Mouse (Mus musculus): ENCODE measurements at regions not wholly inside any gene's neighbourhood (a gene's known extent, or its start where the extent isn't known, plus 50 kb on each side); places are given as distances from the start of the nearest gene placed in this dataset.

DNA sequence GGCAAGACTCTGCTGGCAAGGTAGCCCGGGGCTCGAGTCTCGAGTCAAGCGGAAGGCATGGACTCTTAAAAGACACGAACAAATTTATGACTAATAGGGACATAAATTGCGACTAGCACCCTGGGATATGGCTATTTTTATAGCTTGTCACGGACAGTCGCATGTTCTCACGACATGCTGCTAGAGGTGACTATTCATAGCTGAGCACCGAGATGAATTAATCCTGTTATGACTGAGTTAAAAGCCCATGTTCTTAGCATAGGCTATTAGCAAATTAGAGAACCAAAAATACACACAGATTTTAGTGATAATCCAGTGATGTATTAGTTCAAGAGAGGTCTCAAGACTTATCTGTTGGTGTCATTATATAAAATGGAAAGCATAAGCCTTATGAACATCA, 539.2 kb downstream of the Gm19410 start:
- DNase-seq, result no peak

GRCm38 (mm10) chr8:36306336-36306735, 540.7 kb downstream of the Gm19410 start:
- DNase-seq, result no peak

- no peak for DNase-seq
These were observed 541.9 kb downstream of the Gm19410 start for GRCm38 (mm10) chr8:36307496-36307895.

DNA sequence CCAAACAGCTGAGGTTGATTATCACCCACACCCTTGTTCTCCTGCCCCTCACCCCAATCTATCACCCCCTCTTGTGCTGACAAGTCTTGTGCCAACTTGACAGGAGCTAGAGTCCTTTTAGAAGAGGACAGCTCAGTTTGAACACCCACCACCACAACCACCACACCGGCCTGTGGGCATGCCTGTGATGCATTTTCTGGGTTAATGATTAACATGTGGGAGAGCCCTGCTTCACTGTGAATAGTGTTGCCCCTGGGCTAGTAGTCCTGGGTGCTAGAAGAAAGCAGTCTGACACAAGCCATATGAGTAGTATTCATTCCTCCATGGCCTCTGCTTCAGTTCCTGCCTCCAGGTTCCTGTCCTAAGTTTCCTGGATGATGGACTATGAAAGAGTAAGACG, 542.5 kb downstream of the Gm19410 start:
- DNase-seq, result no peak

- DNase-seq, result no peak
These were observed 543.7 kb downstream of the Gm19410 start for GRCm38 (mm10) chr8:36309326-36309725.

- no peak for DNase-seq
These were observed 544.4 kb downstream of the Gm19410 start for GRCm38 (mm10) chr8:36309952-36310351.

DNA sequence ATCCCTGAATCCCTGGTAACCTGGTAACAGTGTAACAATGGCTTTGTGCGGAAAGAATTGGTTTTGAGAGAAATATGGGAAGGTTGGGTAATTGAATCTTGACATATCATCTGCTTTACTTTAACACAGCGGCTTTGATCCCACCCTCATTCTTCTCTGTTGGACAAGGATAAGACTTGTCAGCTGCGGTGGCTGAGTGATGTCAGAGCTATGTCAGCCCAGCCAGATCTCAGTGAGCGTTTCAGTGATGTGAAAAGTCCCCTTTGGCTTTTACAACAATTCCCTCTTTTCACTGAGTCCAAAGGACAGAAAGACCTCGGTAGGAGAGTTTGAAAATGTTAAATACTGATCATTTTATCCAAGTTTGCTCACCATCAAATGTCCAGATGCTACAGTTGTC, 546.1 kb downstream of the Gm19410 start:
- DNase-seq, result no peak

- DNase-seq, result no peak
These were observed 547.4 kb downstream of the Gm19410 start for GRCm38 (mm10) chr8:36312963-36313362.

DNA sequence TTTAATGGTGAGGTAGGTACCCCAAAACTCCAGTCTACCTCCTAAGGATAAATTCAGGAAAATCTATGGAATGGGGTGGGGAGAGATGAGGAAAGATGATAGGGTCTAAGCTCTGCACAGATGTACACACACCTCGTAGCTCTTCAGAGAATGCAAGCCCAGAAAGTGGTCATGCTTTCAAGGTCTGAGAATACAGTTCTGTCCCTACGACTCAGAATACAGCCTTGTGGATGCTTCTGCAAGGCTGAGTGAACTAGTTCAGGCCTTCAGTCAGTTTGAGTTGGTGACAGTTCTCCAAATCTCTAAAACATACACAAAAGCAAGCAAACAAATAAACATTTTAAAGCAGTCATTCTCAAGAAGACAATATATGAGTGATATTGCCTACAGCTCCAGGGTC, 552.8 kb downstream of the Gm19410 start:
- DNase-seq, result no peak

DNA sequence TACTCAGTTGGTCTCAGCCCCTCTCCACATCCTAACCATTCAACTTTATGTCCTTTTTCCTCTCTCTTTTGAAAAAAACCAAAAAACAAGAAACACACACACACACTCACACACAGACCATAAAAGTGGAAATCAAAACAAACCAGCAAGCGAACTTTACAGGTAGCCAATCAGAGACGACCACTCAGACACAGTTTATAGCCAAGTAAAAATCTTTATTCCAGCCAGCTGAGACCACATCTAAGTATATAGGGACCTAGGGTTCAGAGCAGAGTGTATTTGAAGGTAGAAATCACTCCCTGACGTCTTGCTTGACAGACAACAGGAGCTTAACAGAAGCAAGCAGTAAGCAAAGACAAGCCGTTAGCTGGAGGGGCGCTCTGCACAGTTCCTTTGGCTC, 553.3 kb downstream of the Gm19410 start:
- no peak for DNase-seq

DNA sequence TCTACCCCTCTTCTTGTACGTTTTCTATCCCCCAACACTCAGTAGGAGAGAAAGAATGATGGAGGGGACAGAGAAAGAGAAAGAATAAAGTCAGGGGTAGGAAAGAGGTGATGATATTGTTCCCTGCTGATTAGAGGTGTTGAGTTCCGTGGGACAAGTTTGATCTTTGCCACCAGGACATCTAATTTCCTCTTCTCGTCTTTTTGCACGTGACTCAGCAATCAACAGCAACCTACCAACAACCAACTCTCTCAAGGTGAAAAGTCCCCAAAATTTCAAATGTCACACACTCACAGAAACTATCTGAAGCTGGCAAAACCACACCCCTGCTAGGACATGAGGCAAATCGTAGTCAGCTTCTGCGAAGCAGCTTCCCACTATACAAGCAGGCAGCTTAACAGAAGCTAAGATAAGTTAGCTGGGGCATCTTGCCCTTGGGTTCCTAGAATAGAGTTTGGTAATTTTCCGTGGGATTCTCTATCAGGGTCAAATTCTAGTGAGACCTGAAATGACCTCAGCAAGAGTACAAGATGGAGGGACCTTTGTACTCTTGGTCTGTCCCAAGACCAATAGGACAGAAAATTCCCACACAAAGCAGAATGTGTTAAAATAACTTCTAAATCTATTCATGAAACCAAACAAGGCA, 553.8 kb downstream of the Gm19410 start:
- DNase-seq, result no peak

DNA sequence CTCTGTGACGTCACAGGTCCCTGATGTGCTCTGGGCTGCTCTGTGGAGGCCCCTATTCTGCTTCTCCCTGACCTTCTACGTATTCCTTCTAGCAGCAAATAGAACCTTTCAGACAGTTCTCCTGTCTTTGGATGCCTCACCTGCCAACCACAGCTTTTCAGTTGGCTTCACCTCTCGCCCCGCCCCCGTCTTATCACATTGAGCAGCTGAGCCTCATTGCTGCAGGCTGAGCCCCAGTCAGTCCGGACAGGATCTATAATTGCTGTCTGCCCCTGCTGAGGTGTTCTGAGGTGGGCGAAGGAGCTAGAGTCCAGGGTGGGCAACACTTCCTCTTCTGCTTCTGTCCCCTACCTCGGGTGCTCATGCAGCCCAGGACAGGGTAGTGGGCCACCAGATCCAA, 556.5 kb downstream of the Gm19410 start:
- no peak for DNase-seq

DNA sequence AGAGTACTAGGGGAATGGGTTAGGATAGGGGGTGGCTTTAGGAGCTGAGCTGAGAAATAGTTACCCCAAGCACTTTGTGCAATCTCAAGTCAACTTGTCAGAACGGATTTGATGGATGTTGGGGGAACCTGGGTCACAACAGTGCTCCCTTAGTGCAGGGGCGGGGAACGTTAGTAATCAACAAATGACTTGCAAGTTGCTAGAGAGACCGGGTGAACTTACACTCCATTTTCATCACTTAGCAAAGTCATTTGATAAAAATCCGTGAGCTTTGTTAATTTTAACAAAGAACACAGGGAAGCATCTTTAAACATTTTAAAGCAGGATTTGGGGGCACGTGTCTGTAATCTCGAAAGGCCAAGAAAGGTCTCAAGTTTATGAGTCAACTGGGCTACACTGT, 557.0 kb downstream of the Gm19410 start:
- no peak for DNase-seq

DNA sequence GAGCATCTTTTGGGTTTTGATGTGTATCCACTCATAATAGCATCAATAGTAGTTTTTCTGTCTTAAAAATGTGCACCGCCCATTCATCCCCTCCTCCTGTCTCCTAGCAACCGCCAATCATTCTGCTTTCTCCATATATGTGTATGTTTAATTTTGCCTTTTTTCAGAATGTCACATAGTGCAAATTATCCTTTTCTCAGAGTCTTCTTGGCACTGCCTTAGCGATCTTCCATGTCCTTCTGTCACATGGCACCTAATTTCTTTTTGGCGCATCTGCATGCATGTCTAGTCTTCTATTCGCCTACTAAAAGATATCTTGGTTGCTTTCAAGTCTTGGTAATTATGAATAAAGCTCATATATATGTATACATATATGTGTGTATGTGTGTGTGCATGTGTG, 573.0 kb downstream of the Gm19410 start:
- DNase-seq, result no peak

GRCm38 (mm10) chr8:36339449-36339848, 573.9 kb downstream of the Gm19410 start:
- DNase-seq, result no peak

- DNase-seq, result no peak
These were observed 574.9 kb downstream of the Gm19410 start for GRCm38 (mm10) chr8:36340454-36340853.

GRCm38 (mm10) chr8:36341965-36342364, 576.4 kb downstream of the Gm19410 start:
- DNase-seq, result no peak

DNA sequence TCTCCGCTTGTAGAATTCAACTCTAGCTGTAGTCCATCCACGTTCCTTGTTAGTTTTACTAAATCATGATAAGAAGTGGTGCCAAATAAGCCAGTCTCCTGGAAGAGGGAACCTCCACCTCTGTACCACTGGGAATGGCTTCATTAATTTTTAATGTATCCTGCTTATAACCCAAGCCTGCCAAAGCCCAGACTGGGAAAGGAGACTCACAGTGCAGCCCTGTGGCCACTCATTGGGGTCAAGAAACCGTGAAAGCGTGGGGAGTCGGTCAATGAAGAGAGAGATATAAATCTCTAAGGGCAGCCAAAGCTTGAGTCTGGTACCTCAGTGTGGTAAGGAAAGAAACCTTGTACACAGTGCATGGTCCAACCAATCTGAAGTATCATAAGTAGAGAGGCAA, 577.1 kb downstream of the Gm19410 start:
- no peak for DNase-seq

DNA sequence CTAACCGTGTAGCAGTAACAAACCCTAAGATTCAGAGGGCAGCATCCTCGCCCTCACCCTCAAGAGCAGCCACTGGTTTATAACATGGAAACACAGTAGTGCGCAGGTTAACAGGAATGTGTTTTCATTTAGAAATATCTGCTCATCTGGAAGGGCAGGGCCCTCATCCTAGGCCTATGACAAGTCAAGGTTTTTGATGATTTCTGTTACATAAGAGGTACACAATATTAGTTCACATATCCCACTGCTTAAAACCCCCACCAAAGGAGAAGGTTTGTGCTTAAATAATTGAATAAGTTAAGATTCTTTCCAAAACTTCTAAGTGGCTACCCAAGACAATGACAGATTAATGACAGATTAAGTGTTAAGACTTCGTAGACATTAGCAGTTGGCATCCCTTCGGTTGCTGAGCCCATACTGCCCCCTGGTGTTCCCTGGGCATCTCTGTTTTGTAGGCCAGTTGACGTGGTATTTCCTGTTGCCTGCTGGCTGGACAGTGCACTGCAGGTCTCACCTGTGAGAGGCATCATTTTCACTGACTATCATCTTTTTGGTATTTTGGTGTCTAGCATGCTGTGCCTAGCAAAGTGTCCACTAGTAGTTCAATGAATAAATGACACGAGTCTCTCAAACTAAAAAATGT, 581.2 kb downstream of the Gm19410 start:
- DNase-seq, result peak; percentile 85

DNA sequence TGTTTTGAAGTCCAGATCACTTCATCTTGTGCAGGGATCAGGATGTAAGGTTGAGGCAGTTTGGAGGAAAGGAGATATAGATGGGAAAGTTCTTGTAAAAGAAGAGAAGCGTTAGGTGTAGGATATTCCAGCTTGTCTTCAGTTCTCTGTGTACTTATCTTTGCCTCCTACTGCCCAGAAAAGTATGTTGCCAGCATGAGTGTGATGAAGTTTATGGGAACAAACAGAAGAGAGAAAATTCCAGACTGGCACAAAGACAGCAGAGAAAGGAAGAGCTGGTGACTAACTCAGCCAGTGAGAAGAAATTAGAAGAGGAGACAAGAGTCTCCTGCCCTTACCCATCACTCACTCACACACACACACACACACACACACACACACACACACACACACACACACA, 582.5 kb downstream of the Gm19410 start:
- no peak for DNase-seq

- no peak for DNase-seq
These were observed 589.3 kb downstream of the Gm19410 start for GRCm38 (mm10) chr8:36354926-36355325.

GRCm38 (mm10) chr8:36358998-36359397, 593.4 kb downstream of the Gm19410 start:
- DNase-seq, result no peak

DNA sequence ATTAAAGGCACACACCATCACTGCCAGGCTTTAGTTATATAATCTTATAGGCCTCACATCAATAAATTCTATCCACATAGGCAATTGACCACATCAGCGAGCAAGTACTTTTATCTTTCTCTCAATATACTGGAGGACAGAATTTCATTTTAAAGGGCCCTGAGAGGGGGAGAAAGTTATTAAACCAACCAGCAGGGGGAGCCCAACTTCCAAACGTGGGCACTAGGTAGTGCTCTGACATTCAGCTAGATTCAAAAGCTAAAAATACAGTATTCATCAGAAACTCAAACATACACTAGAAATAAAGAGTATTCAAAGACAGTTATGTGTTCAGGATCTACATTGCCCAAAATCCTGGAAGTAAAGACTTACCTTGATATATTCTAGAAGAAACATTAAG, 595.7 kb downstream of the Gm19410 start:
- peak; percentile 74 for DNase-seq

DNA sequence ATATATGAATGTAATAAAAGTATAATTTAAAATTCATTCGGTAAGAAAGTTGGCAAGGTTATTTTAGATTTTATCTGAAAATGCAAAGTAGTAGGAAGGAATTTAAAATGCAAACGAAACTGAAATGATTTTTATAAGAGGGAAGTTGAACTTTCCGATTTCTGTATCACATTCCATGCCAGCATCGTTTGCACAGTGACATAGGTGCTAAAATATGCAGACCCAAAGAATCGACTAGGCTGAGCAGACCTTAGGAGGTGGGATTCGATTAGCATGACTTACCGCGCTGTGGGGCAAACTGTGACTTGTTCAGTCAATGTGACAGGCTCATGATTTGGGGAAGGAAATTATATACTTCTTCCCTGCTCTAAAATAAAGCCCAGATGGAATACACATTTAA, 596.2 kb downstream of the Gm19410 start:
- DNase-seq, result no peak

DNA sequence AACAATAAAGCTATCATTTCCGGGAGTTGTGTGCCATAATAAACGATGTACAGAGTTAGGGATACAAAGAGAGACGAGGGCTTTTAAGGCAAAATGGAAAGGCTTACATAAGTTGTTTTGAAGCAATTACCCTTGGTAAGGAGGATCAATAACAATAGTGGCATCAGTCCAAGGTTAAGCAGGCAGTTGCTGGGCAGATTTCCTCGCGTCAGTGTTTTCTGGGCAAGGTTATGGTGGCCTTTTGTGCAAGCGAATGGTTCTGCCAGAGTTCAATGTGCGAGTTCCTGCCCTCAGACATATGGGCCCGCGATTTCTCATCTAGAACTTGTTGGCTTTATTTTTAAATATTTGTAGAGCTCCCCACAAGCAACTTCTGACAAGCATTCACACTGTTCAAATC, 597.7 kb downstream of the Gm19410 start:
- DNase-seq, result peak; percentile 17
